Mouse (Mus musculus): Measurements from ENCODE around the gene Phxr2.

Phxr2 gene

GRCm38 (mm10) chr10:99095114-99095513 is 31.0 kb downstream of the Phxr2 start:
- no peak for DNase-seq (ENCODE audit: low spot score in 2 of 2)

DNA sequence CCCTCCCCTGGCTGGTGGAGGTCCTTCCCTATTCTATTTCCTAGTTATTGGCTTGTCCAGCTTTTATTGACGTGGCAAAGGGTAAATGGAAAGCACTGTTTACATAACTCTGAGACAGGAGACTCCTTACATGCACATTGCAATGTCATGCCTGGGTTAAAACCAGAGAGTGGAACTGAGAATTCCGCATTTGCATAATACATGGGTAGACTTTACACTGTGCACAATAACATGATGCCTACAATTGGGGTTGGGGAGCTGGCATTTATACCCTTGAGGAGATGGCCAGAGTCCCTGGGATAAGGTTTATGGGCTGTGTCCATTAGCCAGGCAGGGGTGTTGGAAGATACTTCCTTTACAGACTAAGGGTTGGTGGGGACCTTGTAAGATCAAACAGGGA is 32.8 kb downstream of the Phxr2 start:
- no peak for DNase-seq (ENCODE audit: low spot score in 2 of 2)

GRCm38 (mm10) chr10:99089906-99090305 is 36.2 kb downstream of the Phxr2 start:
- DNase-seq (ENCODE audit: low spot score in 2 of 2) = no peak

GRCm38 (mm10) chr10:99086029-99086428 is 40.1 kb downstream of the Phxr2 start:
- no peak for DNase-seq (ENCODE audit: low spot score in 2 of 2)

DNA sequence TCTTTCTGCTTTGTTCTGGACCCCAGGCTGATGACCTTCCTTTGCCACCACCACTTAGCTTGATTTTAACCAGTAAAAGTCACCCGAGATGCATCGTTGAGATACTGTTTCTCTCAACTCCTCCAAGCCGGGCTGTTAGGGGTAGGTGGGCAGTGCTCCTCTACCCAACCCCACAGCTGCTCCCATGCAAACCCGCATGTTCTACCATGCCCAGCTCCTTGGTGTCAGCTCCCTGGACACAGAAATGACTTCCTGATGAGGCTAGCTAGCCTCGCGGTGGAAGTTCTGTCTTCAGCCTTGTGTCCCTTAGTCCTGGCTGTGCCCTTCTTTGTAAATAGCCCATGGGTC is 40.9 kb downstream of the Phxr2 start:
- DNase-seq (ENCODE audit: low spot score in 2 of 2) = no peak

GRCm38 (mm10) chr10:99084397-99085239 is 41.5 kb downstream of the Phxr2 start:
- peak; percentile 58 to 67 for DNase-seq (ENCODE audit: low spot score in 2 of 2)

DNA sequence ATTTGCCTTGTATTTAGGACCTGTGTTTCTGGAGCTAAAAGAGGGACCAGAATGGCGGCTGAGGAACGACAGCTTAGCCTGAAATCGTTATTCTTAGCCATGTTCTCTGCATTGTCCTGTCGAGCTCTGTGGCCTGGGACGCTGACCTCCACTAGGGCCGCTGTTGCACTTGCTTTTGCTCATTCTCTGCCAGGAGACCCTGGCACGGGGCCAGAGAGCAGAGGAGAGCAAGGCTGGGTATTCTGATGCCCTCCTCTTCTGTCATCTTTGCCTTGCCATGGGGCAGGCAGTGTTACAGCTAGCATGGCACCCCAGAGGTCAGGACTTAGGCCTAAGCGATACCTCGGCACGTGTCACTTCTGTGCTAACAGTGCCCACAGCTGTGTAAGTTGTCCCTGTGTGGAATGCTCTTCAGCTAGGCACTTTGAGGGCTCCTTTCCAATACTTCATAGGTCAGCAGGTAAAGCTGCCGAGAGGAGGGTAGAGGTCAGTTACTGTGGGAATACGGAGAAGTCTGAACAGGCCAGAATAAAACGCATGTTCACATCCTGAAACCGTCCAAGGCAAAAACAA is 42.6 kb downstream of the Phxr2 start:
- DNase-seq (ENCODE audit: low spot score in 2 of 2) = no peak

DNA sequence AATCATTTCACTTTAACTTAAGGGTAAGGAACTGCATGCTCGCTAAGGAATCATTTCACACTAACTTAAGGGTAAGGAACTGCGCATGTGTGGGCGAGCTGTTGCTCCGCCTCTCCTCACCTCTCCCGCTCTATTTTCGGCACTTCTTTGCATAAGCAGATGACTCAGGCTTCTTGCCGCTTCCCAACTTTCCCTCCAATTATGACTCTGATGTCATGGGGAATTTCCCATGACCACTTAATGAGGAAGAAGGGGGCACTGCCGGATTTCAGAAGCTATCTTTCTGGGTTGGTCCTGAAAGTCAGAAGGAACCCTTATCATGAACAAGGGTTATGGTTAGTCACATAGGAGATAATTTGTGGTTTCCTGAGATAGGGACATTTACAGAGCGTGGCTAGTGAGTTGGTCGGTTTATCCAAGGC is 44.5 kb downstream of the Phxr2 start:
- no peak for DNase-seq (ENCODE audit: low spot score in 2 of 2)

DNA sequence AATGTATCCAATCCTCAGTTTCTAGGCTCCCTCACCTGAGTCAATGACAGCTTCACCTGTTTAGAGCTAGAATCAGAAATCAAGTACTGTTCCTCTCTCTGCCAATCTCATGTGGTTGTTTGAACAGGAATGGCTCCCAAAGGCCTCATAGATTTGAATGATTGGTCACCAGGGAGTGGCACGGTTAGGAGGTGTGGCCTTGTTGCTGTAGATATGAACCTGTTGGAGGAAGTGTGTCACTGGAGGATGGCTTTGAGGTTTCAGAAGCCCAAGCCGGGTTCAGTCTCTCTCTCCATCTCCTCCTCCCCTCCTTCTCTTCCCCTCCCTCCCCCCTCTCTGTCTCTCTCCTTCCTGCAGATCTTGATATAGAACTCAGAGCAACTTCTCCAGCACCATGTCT is 47.5 kb downstream of the Phxr2 start:
- DNase-seq (ENCODE audit: low spot score in 2 of 2) = no peak

- DNase-seq (ENCODE audit: low spot score in 2 of 2) = no peak
Measured at GRCm38 (mm10) chr10:99076113-99076895, 49.8 kb downstream of the Phxr2 start.

Data from spleen, postnatal 36 days (tissue).